Mouse (Mus musculus) heart, postnatal 0 days (tissue): ENCODE measurements around the gene Cry1.

Source experiments
- CTCF ChIP-seq: IDR thresholded peaks from 2 replicates; pipeline ENCODE4 v1.5.1; 2016; ENCODE audit warnings: antibody characterized with exemption, control low read depth, low read depth
- EP300 ChIP-seq: IDR thresholded peaks from 2 replicates; pipeline ENCODE4 v1.6.1; 2016; ENCODE audit warnings: antibody characterized with exemption, low read depth

DNA sequence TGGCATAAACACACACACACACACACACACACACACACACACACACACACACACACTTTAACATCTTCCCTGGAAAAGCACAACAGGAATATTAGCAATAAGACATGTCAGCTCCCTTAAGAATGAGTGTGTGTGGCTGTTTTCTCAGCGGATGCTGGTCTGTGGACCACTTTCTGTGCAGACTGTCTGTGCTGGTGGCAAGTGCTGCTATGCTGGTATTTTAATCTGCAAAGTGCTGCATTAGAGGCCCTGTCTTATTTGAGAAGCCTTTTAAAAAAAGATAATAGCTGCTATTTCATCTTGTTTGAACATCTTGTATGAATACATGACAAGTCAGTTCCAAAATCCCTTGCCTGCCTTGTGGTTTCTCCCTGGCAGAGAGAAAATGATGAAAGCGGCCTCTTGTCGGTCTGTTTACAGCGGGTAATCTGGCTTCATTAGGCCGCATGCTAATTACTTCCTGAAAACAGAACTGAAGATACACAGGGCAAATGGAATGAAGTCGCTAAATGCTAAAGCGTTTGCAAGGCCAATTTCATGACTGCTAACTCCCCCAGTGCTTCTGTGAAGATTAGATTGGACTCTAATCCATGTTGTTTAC is 19.5 kb upstream of the Cry1 start:
- TF ChIP-seq CTCF (no peak), EP300 (no peak)
